Mouse (Mus musculus) cerebellum, adult 2 months (tissue): ENCODE measurements at regions not wholly inside any gene's neighbourhood (a gene's known extent, or its start where the extent isn't known, plus 50 kb on each side); places are given as distances from the start of the nearest gene placed in this dataset.

Experiments used
- DNase-seq, 2 experiments: peaks; one replicate each; pipeline ENCODE4 v3.0.0; 2021
- H3K27ac ChIP-seq: fragments of 200-500 bp; 2 replicates; pipeline ENCODE4 v1.5.1; 2012; ENCODE audit warnings: low read length, control low read depth, inconsistent platforms; ENCODE audit not compliant: insufficient read depth
- H3K27me3 ChIP-seq: fragments of 200-500 bp; 2 replicates; pipeline ENCODE4 v1.6.1; 2012; ENCODE audit warnings: inconsistent platforms, mild to moderate bottlenecking, low read length, moderate library complexity; ENCODE audit not compliant: control insufficient read depth, insufficient read depth
- H3K4me1 ChIP-seq: fragments of 200-500 bp; 2 replicates; pipeline ENCODE4 v1.6.1; 2011; ENCODE audit warnings: low read length; ENCODE audit not compliant: control insufficient read depth, insufficient read depth
- H3K4me3 ChIP-seq: fragments of 200-500 bp; replicated peaks from 2 replicates; pipeline ENCODE3; 2011; ENCODE audit warnings: mild to moderate bottlenecking, low read depth, low read length, control low read depth; ENCODE audit not compliant: insufficient read depth
- CTCF ChIP-seq: fragments of 200-500 bp; IDR thresholded peaks from 2 replicates; pipeline ENCODE4 v1.5.1; 2011; ENCODE audit warnings: low read depth, mild to moderate bottlenecking, control low read depth, low read length, moderate library complexity, borderline replicate concordance; ENCODE audit not compliant: insufficient read depth
- POLR2A ChIP-seq: fragments of 200-500 bp; IDR thresholded peaks from 2 replicates; pipeline ENCODE4 v1.6.1; 2011; ENCODE audit warnings: low read length, control low read depth, borderline replicate concordance; ENCODE audit not compliant: insufficient read depth
- WGBS: fragments of 180-500 bp; shearing (Covaris S2); methylation state at CpG from one replicate; pipeline ENCODE4 v1.1.7; 2018; 5-methylcytosine and 5-hydroxymethylcytosine counted together

DNA sequence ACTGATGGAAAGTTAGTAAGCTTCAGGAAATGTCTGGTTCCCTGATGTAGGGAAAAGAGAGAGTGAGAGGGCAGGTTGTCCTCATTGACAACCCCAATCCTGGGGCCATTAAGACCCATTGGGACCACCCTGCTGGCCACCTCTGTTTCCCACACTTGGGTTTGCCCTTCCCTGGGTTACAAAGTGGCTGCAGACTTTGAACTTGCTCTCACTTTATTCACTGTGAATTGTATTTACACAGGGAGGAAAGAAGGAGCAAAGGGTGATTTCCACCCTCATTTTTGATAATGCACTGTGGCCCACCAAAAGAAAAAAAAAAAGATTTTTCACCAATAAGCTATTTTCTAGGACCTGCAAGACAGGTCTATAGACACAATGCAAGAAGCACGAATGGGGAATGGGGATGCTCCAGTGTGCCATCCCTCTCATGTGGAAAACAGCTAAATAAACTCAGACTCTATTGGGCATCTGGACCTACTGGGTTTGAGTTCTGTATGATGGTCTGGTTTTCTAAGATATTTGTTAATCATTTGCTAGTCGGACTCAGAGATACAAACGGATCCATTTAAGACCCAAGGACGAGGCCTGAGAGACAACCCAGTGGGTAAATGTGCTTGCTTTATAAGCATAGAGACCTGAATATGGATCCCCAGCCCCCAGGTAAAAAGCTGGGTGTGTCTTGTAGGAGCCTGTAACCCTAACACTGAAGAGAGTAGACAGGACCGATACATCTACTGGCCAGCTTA is 50.2 kb upstream of the Ttc29 start:
- TF ChIP-seq POLR2A: no peak
- no peak for TF ChIP-seq CTCF
- no peak overlapping the region for H3K4me3 ChIP-seq
- no peak for DNase-seq
- H3K27me3 ChIP-seq: no peaks in the 10 kb centered on the region
- WGBS: 97% methylated on average over 5 of the region's 5 CpGs
- no peak overlapping the region for H3K27ac ChIP-seq
- H3K4me1 ChIP-seq: no peaks in the 10 kb centered on the region
